Mouse (Mus musculus) embryo, embryonic 11.5 days (tissue): ENCODE results near the gene Rwdd3.

Experiments
- DNase-seq: peaks from one replicate; pipeline ENCODE4 v3.0.0-alpha.2; 2012; ENCODE audit warnings: low read depth, low spot score

The Rwdd3 gene

GRCm38 (mm10) chr3:121160424-121160823, 11.1 kb downstream of the Rwdd3 start:
- no peak for DNase-seq

- no peak for DNase-seq
Observed at GRCm38 (mm10) chr3:121159566-121159965, 11.9 kb downstream of the Rwdd3 start.

- DNase-seq: no peak
Observed at GRCm38 (mm10) chr3:121158901-121159351, 12.6 kb downstream of the Rwdd3 start.

GRCm38 (mm10) chr3:121157546-121158330, 13.8 kb downstream of the Rwdd3 start:
- DNase-seq: no peak

GRCm38 (mm10) chr3:121156451-121157186, 14.9 kb downstream of the Rwdd3 start:
- DNase-seq: no peak

GRCm38 (mm10) chr3:121156043-121156442, 15.5 kb downstream of the Rwdd3 start:
- DNase-seq: no peak

- no peak for DNase-seq
Observed at GRCm38 (mm10) chr3:121133937-121134336, 37.6 kb downstream of the Rwdd3 start.

GRCm38 (mm10) chr3:121133039-121133438, 38.5 kb downstream of the Rwdd3 start:
- DNase-seq: no peak

- no peak for DNase-seq
Observed at GRCm38 (mm10) chr3:121127171-121127570, 44.3 kb downstream of the Rwdd3 start.

GRCm38 (mm10) chr3:121126476-121126875, 45.0 kb downstream of the Rwdd3 start:
- no peak for DNase-seq

- no peak for DNase-seq
Observed at GRCm38 (mm10) chr3:121121072-121121471, 50.4 kb downstream of the Rwdd3 start.

GRCm38 (mm10) chr3:121116590-121116989, 54.9 kb downstream of the Rwdd3 start:
- no peak for DNase-seq

- DNase-seq: no peak
Observed at GRCm38 (mm10) chr3:121116067-121116466, 55.4 kb downstream of the Rwdd3 start.

GRCm38 (mm10) chr3:121111068-121111467, 60.4 kb downstream of the Rwdd3 start:
- no peak for DNase-seq

- DNase-seq: no peak
Observed at GRCm38 (mm10) chr3:121110430-121110829, 61.1 kb downstream of the Rwdd3 start.

- DNase-seq: no peak
Observed at GRCm38 (mm10) chr3:121107481-121107880, 64.0 kb downstream of the Rwdd3 start.

- DNase-seq: no peak
Observed at GRCm38 (mm10) chr3:121105408-121105708, 66.1 kb downstream of the Rwdd3 start.
